Mouse (Mus musculus) kidney, adult 2 months (tissue): ENCODE data around the gene Lgals9.

Experiments
- CTCF ChIP-seq: fragments of 200-500 bp; conservative IDR thresholded peaks from 2 replicates; pipeline ENCODE4 v1.5.1; 2011; ENCODE audit warnings: low read depth, mild to moderate bottlenecking, control low read depth, low read length, moderate library complexity, mixed read lengths; ENCODE audit not compliant: insufficient read depth, insufficient read length
- POLR2A ChIP-seq: fragments of 200-500 bp; IDR thresholded peaks from one replicate; pipeline ENCODE4 v1.6.1; 2011; ENCODE audit warnings: low read depth, low read length, control low read depth

GRCm38 (mm10) chr11:78952467-78952866, 32.3 kb downstream of the Lgals9 start:
- TF ChIP-seq POLR2A (no peak), CTCF (no peak)
